Mouse (Mus musculus): Measurements from ENCODE around the gene Gm3776. TPM values are rescaled to one million over a fixed set of nuclear protein-coding genes. Genes with fewer than 3 reads are reported as not detected.
"Not testable (repeated sequence)": the region's sequence is repeated elsewhere in the genome, so short reads cannot be mapped to it uniquely, and the experiment has no call there.

Gm3776 gene
- polyA plus RNA-seq, 1 experiment from 2014 or later: not detected

DNA sequence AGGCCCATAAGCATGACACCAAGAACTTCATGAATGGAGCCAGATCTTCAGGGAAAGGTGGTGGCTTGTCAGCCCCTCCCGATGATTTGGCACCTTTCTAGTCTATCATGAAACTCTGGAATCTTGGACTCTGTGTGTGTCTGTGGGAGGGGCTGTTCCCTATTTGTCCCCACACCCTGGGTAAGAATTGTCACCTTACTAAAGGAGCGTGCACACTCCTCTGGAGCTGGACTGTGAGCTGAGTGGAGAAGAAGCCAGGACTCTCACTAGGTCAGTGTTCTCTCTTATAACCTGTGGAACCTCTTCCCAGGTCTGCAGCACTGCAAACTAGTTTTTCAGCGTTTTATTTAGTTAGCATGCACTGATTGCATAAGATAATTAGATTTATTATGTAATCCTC is 26.5 kb upstream of the Gm3776 start, which contains the start of gene Gsta1:
Gene Gsta1, plus strand, starts transcription at position 196 of the 400 bp plus-strand sequence.
- not testable (repeated sequence) for H3K27ac ChIP-seq (replicated peaks); H3K27me3 ChIP-seq (ENCODE audit: low read depth, poor library complexity, severe bottlenecking); H3K4me3 ChIP-seq; H3K36me3 ChIP-seq; H3K9me3 ChIP-seq (replicated peaks); H3K4me1 ChIP-seq; DNase-seq (ENCODE audit: low spot score)
- 89% methylated on average over 2 of the region's 3 CpGs for WGBS

DNA sequence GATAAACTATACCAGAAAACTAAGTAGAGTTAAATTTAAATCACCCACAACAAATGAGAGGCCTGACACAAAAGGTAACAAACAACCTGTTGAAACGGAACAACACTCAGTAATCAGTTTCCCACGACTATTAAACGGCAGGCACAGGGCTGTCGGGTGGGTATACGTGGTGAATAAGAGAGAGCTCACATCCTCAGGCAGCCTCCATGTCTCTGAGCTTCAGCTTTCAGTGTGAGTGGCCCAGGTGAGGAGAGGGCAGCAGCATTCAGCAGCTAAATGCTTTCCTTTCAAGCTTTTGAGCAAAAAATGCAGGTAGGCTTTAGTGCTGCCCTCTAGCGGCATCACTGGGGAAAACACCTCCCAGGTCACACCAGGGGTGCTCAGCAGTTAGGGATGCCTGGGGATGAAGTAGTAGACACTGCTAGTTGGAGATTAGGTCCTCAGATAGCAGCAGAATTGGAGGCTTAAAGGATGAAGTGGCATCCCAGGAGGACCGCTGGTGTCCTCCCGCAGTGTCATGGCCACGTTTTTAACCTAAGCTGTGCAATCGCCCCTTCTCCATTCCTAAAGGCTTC is 23.7 kb upstream of the Gm3776 start:
- not testable (repeated sequence) for H3K36me3 ChIP-seq; H3K27ac ChIP-seq (replicated peaks); H3K4me3 ChIP-seq; H3K27me3 ChIP-seq (ENCODE audit: low read depth, poor library complexity, severe bottlenecking); H3K9me3 ChIP-seq (replicated peaks); H3K4me1 ChIP-seq; DNase-seq (ENCODE audit: low spot score)
- no CpG with 5 or more reads among the region's 10 CpGs for WGBS

DNA sequence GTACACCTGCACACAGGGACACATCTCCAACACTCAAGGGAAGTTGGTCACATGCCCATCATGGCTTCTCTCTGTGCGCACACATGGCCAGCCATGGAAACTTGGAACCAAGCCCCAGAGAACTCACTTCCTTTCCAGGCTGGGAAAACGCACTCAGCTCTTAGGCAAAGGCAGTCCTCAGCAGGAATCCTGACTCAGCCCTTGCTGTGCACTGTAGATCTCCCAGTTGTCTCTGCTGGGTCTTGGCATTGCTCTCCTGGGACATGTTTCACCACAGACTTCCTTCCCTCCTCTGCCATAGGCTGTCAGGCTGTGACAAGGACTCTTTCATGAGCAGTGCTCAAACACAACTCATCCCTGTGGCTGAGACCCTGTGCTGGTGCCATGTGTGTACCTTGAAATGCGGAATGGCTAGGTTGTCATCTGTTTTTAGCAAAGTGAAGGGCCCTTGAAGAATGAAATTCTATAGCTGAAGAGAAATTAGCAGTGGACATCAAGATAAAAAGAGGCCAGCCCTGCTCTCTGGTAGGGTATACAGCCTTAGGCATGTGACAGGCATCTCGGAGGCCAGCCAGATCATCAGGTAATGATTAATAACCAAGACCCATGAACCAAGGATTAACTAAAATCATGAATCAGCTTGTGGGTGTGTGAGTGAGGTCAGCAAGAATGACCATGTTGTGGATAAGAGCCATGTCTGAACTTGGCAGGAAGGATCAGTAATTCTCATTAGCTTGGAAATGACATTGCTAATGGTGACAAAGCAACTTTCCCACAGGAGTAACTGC is 1.1 kb upstream of the Gm3776 start:
- DNase-seq (ENCODE audit: low spot score); H3K36me3 ChIP-seq; H3K4me3 ChIP-seq; H3K27ac ChIP-seq (replicated peaks); H3K4me1 ChIP-seq; H3K27me3 ChIP-seq (ENCODE audit: low read depth, poor library complexity, severe bottlenecking); H3K9me3 ChIP-seq (replicated peaks): not testable (repeated sequence)
- 80% methylated on average over 4 of the region's 4 CpGs for WGBS

GRCm38 (mm10) chr9:78259688-78260087 is 2.8 kb downstream of the Gm3776 start:
- H3K4me1 ChIP-seq; H3K27me3 ChIP-seq (ENCODE audit: low read depth, poor library complexity, severe bottlenecking); H3K27ac ChIP-seq (replicated peaks); H3K9me3 ChIP-seq (replicated peaks); H3K4me3 ChIP-seq; H3K36me3 ChIP-seq; DNase-seq (ENCODE audit: low spot score): not testable (repeated sequence)
- 0% methylated on average over 1 of the region's 6 CpGs for WGBS

GRCm38 (mm10) chr9:78270945-78271344 is 14.0 kb downstream of the Gm3776 start:
- H3K27me3 ChIP-seq (ENCODE audit: low read depth, poor library complexity, severe bottlenecking); H3K36me3 ChIP-seq; DNase-seq (ENCODE audit: low spot score); H3K9me3 ChIP-seq (replicated peaks); H3K27ac ChIP-seq (replicated peaks); H3K4me3 ChIP-seq; H3K4me1 ChIP-seq: not testable (repeated sequence)
- 81% methylated on average over 3 of the region's 3 CpGs for WGBS

DNA sequence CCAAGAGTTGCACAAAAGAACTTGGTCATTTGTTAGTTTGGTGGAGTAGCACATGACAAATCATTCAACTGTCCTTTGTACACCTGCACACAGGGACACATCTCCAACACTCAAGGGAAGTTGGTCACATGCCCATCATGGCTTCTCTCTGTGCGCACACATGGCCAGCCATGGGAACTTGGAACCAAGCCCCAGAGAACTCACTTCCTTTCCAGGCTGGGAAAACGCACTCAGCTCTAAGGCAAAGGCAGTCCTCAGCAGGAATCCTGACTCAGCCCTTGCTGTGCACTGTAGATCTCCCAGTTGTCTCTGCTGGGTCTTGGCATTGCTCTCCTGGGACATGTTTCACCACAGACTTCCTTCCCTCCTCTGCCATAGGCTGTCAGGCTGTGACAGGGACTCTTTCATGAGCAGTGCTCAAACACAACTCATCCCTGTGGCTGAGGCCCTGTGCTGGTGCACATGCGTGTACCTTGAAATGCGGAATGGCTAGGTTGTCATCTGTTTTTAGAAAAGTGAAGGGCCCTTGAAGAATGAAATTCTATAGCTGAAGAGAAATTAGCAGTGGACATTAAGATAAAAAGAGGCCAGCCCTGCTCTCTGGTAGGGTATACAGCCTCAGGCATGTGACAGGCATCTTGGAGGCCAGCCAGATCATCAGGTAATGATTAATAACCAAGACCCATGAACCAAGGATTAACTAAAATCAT is 25.2 kb downstream of the Gm3776 start:
- not testable (repeated sequence) for H3K27me3 ChIP-seq (ENCODE audit: low read depth, poor library complexity, severe bottlenecking); DNase-seq (ENCODE audit: low spot score); H3K4me1 ChIP-seq; H3K36me3 ChIP-seq; H3K4me3 ChIP-seq; H3K9me3 ChIP-seq (replicated peaks); H3K27ac ChIP-seq (replicated peaks)
- WGBS: 85% methylated on average over 4 of the region's 4 CpGs

- H3K4me1 ChIP-seq: not testable (repeated sequence)
- 74% methylated on average over 1 of the region's 1 CpGs for WGBS
These were observed 32.1 kb downstream of the Gm3776 start for GRCm38 (mm10) chr9:78289063-78289462.

DNA sequence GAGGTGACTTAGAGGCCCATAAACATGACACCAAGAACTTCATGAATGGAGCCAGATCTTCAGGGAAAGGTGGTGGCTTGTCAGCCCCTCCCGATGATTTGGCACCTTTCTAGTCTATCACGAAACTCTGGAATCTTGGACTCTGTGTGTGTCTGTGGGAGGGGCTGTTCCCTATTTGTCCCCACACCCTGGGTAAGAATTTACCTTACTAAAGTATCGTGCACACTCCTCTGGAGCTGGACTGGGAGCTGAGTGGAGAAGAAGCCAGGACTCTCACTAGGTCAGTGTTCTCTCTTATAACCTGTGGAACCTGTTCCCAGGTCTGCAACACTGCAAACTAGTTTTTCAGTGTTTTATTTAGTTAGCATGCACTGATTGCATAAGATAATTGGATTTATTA is 32.8 kb downstream of the Gm3776 start, which contains the start of gene Gm10639:
Gene Gm10639, plus strand, starts transcription at position 201 of the 400 bp plus-strand sequence.
- H3K36me3 ChIP-seq; H3K9me3 ChIP-seq (replicated peaks); H3K27me3 ChIP-seq (ENCODE audit: low read depth, poor library complexity, severe bottlenecking); DNase-seq (ENCODE audit: low spot score); H3K4me3 ChIP-seq; H3K4me1 ChIP-seq; H3K27ac ChIP-seq (replicated peaks): not testable (repeated sequence)
- 87% methylated on average over 3 of the region's 3 CpGs for WGBS

More at GRCm38 (mm10) chr9:78289063-78289462, 32.1 kb downstream of the Gm3776 start:
- H3K4me3 ChIP-seq; DNase-seq (ENCODE audit: low spot score); H3K27ac ChIP-seq (replicated peaks); H3K9me3 ChIP-seq (replicated peaks); H3K27me3 ChIP-seq (ENCODE audit: low read depth, poor library complexity, severe bottlenecking); H3K36me3 ChIP-seq: not testable (repeated sequence)

DNA sequence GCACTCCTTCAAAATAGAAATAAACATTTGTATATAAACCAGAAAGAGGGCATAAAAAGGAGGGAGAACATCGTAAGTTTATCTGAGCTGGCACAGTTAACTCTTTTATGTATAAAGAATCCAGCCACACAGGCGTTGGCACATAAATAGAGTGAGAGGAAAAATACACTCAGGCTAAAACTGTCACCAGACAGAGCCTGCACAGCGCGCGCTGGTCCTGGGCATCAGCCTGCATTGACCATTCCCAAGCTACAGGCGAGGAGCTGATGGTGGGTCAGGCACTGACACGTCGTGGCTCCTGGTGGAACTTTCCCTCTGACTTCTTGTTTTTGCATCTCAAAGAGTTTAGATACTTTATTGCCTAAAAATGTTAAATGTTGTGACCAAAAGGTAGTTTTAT is 35.5 kb downstream of the Gm3776 start:
- 90% methylated on average over 8 of the region's 8 CpGs for WGBS
- H3K27me3 ChIP-seq (ENCODE audit: low read depth, poor library complexity, severe bottlenecking); H3K9me3 ChIP-seq (replicated peaks); DNase-seq (ENCODE audit: low spot score); H3K4me3 ChIP-seq; H3K4me1 ChIP-seq; H3K36me3 ChIP-seq; H3K27ac ChIP-seq (replicated peaks): not testable (repeated sequence)

DNA sequence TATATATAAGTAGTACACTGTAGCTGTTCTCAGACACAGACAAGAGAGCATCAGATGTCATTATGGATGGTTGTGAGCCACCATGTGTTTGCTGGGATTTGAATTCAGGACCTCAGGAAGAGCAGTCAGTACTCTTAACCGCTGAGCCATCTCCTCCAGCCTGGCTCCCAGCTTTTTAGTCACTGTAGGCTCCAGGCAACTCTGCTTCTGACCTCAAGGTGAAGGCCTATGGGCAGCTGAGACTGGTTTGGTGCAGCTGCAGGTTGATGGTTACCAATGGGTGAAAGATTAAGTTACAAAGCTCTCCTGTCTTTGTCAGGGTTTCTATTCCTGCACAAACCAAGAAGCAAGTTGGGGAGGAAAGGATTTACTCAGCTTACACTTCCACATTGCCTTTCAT is 36.8 kb downstream of the Gm3776 start:
- not testable (repeated sequence) for H3K4me1 ChIP-seq; DNase-seq (ENCODE audit: low spot score); H3K9me3 ChIP-seq (replicated peaks); H3K27ac ChIP-seq (replicated peaks); H3K4me3 ChIP-seq; H3K36me3 ChIP-seq; H3K27me3 ChIP-seq (ENCODE audit: low read depth, poor library complexity, severe bottlenecking)
- 88% methylated on average over 1 of the region's 1 CpGs for WGBS

- not testable (repeated sequence) for H3K4me3 ChIP-seq; H3K27ac ChIP-seq (replicated peaks)
- WGBS: 82% methylated on average over 7 of the region's 7 CpGs
These were observed 37.9 kb downstream of the Gm3776 start for GRCm38 (mm10) chr9:78294781-78295180.

DNA sequence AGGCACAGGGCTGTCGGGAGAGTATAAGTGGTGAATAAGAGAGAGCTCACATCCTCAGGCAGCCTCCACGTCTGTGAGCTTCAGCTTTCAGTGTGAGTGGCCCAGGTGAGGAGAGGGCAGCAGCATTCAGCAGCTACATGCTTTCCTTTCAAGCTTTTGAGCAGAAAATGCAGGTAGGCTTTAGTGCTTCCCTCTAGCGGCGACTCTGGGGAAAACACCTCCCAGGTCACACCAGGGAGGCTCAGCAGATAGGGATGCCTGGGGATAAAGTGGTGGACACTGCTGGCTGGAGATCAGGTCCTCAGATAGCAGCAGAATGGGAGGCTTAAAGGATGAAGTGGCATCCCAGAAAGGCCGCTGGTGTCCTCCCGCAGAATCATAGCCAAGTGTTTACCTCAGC is 39.2 kb downstream of the Gm3776 start:
- 15% methylated on average over 6 of the region's 6 CpGs for WGBS
- H3K4me1 ChIP-seq; H3K9me3 ChIP-seq (replicated peaks); H3K27ac ChIP-seq (replicated peaks); H3K27me3 ChIP-seq (ENCODE audit: low read depth, poor library complexity, severe bottlenecking); H3K36me3 ChIP-seq; H3K4me3 ChIP-seq: not testable (repeated sequence)
- peak; percentile 65 for DNase-seq (ENCODE audit: low spot score)

More at GRCm38 (mm10) chr9:78294781-78295180, 37.9 kb downstream of the Gm3776 start:
- not testable (repeated sequence) for H3K27me3 ChIP-seq (ENCODE audit: low read depth, poor library complexity, severe bottlenecking); H3K4me1 ChIP-seq; DNase-seq (ENCODE audit: low spot score); H3K9me3 ChIP-seq (replicated peaks); H3K36me3 ChIP-seq

GRCm38 (mm10) chr9:78298232-78298631 is 41.3 kb downstream of the Gm3776 start:
- 81% methylated on average over 1 of the region's 1 CpGs for WGBS
- H3K36me3 ChIP-seq: no peaks in the 10 kb centered on the region
- H3K4me1 ChIP-seq: no peaks in the 10 kb centered on the region
- H3K4me3 ChIP-seq: no peak overlapping the region
- DNase-seq (ENCODE audit: low spot score): no peak
- H3K27me3 ChIP-seq (ENCODE audit: low read depth, poor library complexity, severe bottlenecking): no peaks in the 10 kb centered on the region
- H3K27ac ChIP-seq (replicated peaks): no peak overlapping the region
- H3K9me3 ChIP-seq (replicated peaks): no peaks in the 10 kb centered on the region

Data from midbrain, embryonic 10.5 days (tissue).